Mouse (Mus musculus): Measurements from ENCODE around the gene Arhgap19. TPM values are rescaled to one million over a fixed set of nuclear protein-coding genes. Genes with fewer than 3 reads are reported as not detected.

The Arhgap19 gene
- total RNA-seq, 4 experiments from 2014 or later = 4.5 to 8.6 (median 7.2) TPM

DNA sequence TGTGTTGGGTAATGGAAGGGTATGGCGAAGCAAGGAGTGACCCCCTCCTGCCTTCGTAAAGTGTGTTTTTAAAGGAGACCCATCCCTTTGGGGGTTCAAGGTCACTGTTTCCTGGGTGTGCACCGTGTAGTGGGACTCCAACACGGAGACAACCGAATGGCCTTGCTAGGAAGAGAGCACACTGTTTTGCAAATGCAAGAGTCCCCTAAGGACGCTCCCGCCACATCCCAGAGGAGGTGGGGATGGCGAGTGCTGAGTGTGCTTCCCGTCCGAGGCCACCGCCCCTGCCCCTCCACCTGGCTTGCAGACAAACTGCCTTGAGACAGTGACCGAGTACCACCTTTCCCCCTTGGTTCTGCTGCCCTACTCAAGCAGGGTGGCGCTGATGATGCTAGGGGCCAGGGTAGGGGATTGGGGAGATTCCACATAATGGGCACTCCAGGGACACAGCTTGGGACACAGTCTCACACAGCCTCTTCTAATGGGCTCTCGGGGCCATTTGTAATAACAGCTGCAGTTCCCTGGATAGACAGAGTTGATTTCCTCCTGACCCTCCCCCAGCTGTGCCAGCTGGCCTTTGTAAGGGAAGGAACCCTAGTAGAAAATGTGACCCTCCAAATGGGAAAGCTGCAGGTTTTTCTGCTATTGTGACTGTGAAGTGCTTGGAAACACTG lies 30.0 kb upstream of the Arhgap19 start:
- peak; percentile 10 for DNase-seq

DNA sequence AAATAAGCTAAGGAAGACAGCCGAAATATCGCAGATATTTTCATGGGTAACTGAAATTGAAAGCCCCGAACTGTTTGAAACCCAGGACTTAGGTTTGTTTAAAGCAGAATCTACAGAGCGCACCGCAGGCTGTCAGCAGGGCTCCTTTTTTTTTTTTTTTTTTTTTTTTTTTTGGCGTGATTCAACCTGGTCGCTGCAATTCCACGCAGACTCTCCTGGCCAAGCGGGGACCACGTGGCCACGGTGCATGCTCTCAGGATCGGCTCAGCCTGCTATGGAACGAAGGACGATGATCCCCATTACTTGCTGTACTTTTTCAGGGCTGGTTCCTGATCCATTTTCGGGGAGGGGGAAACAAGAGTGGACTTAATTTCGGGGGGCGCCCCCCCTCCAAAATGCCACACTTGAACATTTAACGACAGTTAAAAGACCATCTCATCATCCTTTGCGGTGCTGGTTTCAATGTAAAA lies 29.3 kb upstream of the Arhgap19 start:
- DNase-seq = peak; percentile 44

DNA sequence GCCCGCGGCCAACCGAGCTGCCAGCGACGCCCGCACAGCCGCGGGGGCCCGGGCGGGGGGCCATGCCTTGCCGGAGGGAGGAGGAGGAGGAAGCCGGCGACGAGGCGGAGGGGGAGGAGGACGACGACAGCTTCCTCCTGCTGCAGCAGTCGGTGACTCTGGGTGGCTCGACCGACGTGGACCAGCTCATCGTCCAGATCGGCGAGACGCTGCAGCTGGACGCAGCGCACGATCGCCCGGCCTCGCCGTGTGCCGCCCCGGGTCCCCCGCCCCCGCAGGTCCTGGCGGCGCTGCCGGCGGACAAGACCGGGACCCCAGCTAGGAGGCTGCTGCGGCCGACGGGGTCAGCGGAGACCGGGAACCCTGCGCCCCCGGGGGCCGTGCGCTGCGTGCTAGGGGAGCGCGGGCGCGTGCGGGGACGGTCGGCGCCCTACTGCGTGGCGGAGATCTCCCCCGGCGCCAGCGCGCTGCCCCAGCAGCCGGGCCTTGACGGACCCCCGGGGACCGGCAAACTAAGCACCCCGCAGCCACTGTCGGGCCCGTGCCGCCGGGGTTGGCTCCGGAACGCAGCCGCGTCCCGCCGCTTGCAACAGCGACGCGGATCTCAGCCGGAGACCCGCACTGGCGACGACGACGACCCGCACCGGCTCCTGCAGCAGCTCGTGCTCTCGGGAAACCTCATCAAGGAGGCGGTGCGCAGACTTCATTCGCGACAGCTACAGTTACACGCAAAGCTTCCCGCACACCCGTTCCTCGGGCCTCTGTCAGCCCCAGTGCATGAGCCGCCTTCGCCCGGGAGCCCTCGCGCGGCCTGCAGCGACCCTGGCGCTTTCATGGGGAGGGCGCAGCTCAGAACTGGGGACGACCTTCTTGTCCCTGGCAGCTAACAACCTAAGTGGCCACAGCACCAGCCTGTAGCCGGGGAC lies 28.5 kb upstream of the Arhgap19 start:
- peak; percentile 56 for DNase-seq

DNA sequence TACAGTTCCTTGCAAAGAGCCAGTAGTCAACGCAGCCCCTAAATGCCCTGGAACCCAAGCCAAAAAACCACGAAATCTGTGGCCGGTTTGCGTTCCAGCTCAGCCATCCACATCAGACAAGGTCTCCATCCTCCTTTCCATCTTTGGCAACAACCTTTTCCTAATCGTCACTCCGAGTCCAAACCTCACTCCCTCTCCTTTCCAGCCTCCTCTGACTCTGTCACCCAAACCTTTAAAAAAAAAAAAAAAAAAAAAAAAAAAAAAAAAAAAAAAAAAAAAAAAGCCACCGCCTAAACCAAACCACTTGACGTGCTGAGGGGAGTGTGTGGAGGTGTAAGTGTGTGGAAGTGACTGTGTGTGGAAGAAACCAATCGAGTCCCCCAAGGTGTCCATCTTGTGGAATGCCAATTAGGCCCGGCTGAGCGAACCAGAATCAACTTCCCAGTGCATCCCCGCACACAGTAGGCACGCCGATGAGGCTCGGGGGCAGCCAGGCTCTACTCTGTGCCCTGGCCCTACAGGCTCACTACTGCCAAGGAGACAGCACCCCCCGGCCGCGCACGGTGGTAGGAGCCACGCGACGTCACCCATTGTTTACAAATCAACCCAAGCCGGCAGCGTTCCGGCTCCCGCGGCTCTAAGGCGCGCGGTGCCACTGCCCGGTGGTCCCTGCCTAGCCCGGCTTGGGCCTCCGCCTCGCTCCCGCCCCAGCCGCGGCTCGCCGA lies 27.7 kb upstream of the Arhgap19 start, which contains the start of gene Frat1:
Frat1 (plus strand) TSS at position 590 of the 725 bp plus-strand sequence.
- peak; percentile 78 for DNase-seq

DNA sequence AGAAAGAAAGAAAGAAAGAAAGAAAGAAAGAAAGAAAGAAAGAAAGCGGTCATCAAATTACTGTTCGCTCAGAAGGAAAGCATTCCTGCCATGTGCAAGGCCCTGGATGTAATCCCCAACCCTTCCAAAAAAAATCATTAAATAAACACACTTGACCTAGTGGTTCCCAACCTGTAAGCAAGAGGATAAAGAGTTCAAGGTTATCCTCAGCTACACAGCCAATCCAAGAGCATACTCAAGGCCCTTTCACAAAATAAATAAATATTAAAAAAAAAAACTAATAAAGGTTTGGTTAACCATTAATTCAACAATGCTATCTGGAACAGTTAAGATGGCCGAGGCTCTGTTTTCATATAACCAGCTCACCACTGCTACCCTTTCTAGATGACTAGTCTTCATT lies 27.1 kb upstream of the Arhgap19 start:
- no peak for DNase-seq

DNA sequence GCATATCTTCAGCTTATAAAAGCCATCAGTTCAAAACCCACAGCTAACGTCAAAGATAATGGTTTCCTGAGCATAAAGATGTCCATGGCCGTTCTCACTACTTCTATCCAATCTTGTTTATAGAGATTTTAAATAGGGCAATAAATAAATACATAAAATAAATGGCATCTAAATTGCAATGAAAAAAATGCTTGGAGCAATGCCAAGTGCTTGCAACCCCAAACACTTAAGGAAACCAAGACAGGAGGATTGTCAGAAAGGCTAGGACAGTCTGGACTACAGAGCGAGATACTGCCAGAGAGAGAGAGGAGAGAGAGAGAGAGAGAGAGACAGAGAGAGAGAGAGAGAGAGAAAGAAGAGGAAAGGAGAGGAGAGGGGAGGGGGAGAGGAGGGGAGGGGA lies 24.7 kb upstream of the Arhgap19 start:
- no peak for DNase-seq

DNA sequence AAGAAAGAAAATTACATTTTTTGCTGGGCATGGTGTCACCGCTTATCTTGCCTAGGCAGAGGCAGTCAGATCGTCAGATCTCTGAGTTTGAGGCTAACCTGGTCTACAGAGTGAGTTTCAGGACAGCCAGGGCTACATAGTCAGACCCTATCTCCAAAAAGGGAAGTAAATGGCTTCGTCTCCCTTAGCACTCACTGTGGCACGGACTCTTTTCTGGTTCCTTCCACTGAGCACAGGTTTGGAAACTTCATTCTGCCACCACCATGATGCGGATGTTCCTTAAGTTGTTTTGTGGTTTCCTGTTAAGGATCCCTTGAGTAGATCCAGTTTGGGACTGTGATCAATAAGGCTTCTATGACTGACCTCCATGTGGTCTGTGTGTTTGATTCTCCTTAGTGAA lies 23.1 kb upstream of the Arhgap19 start:
- DNase-seq = no peak

DNA sequence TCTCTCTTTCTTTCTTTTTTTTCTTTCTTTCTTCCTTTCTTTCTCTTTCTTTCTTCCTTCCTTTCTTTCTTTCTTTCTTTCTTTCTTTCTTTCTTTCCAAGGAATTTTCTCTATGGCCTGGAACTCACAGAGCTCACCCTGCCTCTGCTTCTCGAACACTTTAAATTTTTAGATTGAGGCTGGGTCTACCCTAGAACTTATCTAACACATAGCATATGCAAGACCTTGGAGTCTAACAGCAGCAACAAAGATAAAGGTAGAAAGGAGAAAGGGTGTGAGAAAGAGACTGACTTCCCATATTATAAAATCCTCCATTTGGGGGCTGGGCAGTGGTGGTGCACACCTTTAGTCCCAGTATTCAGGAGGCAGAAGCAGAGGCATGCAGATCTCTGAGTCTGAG lies 20.7 kb upstream of the Arhgap19 start:
- DNase-seq = no peak

DNA sequence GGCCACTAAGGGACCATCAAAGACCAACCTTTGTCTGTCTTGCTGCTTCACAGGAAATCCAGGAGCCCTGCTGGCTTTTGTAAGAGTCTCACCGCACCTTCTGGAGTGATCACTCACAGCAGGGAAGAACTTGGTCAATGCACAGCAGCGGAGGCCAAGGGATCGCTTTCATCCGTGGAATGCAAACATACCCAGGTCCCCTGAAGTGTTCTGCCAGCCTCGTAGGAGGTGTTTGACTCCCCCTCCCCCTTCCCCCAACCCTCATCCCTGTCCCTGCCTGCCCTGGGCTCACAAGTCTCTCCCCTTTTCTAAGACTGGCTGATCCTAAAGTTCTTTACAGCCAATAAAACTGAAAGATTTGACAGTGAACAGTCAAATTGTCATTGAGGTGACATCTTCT lies 19.6 kb upstream of the Arhgap19 start:
- no peak for DNase-seq

DNA sequence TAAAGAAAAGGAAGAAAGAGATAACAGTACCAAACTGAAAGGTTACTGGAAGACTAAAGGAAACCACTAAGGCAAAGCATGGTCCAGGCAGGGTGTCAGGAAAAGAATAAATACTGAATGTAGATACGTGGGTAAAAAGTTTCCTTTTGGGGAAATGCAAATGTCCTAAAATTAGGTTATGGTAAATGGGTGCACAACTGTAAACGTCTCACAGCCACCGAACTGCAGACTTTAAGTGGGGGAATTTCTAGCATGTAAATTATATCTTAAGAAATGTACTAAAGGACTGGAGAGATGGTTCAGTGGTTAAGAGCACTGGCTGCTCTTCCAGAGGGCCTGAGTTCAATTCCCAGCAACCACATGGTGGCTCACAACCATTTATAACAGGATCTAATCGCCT lies 16.9 kb upstream of the Arhgap19 start:
- DNase-seq = no peak

DNA sequence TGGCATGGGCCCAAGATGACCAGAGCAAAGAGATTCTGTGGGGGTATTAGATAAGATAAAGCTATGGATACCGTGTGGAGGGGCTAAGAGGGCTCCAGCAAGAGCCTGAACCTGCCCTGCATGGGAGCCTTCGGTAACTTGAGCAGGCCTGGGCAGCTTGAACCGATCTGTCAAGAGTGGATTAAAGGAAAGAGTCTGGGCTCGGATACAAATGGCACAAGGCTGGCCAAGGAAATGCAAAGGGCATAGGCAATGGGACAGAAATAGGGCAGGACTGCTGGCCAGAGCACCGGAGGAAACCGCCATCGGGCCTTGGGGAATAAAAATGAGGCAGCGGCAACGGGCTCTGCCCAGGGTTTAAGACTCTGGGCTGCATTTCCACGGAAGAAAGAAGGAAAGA lies 15.5 kb upstream of the Arhgap19 start:
- no peak for DNase-seq

DNA sequence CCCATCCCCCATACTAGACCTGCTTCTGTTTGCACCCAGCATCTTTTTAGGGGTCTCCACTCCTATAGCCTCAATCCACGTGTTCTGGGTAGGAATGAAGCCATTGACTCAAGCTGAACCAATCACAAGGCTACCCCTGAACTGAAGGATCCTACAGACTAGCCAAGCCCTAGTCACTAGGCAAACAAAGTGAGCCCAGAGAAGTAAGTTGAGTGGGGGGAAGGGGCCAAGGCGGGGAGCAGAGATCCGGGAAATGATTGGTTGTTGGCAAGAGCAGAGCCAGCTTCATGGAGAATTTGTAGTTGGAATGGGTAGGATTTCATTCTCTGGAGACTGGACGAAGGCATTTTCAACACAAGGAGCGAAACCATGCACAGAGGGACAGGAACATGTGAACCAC lies 15.1 kb upstream of the Arhgap19 start:
- DNase-seq = no peak

DNA sequence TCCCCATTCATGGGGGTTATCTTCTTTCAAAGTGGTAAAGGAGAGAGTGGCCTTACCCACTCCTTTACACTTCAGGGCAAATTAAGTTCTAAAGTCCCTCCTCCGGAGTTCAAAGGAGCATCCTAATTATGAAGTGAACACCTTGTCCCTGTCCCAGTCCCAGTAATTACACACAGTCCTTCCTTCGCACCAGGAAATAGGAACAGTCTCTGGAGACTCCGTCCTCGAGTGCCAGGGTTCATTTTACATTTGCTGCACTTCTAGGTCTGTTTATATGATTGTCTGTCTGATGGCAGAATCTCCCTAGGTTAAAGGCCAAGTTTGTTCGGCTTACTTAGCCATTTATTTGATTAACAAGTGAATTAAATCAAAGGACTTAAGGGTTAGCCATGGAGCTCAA lies 14.6 kb upstream of the Arhgap19 start:
- no peak for DNase-seq

DNA sequence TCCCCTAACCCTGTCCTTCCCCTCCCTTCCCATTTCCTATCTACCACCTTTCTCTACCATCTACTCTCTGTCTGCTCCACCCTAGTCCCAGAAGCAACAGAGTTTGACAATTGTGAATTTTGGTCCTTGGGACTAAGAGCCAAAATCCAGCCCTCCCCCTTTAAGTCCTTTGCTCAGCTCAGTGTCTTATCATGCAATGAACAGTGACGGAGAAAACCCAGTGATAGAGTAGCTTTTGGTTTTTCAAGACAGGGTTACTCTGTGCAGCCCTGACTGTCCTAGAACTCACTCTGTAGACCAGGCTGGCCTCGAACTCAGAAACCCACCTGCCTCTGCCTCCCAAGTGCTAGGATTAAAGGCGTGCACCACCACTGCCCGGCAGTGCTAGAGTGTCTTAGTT lies 11.5 kb upstream of the Arhgap19 start:
- no peak for DNase-seq

DNA sequence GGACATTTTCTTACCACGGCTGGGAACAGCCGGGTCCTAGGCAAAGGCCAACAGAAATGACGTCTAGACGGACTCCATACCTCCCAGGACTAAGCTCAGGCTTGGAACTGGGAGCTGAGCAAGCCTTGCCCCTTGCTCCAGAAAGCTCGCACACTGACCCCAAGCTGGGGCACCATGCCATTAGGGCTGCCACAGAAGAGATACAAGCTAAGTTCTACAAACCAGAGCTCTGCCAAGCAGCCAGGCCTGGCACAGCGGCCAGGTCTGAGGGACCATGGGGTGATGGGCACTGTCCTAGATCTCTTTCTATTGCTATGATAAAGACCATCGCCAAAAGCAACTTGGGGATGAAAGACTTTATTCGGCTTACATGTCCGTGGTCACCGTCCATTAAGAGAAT lies 10.7 kb upstream of the Arhgap19 start:
- DNase-seq = no peak

DNA sequence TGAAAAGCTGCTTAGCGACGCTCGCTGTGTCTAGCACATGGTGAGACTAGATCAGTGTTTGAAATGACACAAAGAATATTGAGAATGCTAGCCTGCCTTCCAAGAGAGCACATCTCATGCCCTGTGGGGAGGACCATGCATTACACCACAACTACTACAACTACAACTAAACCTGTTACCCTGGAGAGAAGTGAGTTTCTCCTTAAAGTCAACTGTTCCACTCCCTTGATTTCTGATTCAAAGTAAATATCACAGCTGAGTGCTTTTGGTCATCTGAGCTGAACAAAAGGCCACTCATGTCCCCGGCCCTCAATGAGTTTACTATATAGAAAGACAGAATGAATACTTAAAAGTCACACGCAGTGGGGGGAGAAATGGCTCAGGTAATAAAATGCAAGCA lies 8.2 kb upstream of the Arhgap19 start:
- DNase-seq = no peak

DNA sequence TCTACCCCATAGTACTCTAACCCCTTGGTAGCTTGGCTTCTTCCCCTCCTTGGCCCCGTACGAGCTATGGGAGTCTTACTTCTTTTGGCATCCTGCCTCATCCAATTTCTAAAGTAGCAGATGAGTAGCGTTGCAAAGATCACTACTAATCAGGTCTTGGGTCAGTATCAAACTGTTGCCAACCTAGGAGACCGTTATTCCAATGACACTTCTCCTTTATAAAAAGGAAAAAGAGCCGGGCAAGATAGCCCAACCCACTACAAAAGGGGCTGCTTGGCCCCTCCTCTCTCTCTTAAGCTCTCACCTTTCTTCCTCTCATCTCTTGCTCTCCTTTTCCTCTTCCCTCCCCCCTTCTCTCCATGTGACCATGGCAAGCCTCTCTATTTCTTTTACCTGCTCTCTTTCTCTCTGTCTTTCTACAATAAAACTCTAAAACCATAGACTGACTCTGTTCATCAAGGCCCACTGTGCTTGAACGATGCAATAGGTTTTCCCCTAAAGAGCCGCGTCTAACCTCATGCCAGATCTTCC lies 6.3 kb upstream of the Arhgap19 start:
- no peak for DNase-seq

DNA sequence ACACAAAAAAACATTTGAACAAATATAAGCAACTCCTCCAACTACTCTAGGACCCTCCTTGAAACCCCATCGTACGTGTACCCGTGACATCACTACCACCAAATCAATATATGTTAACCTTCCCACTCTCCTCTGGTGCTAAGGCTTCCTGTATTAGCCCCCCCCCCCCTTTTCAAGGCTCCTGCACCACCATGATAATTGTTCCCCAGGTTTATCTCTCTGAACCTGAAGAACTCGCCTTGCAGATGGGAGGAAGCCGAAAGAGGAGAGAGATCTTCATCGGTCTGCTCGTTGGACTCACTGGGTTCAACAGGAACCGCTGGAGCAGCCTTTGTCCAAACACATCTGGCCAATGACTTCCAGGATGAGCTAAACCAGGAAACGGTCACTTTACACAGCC lies 5.7 kb upstream of the Arhgap19 start:
- DNase-seq = no peak

DNA sequence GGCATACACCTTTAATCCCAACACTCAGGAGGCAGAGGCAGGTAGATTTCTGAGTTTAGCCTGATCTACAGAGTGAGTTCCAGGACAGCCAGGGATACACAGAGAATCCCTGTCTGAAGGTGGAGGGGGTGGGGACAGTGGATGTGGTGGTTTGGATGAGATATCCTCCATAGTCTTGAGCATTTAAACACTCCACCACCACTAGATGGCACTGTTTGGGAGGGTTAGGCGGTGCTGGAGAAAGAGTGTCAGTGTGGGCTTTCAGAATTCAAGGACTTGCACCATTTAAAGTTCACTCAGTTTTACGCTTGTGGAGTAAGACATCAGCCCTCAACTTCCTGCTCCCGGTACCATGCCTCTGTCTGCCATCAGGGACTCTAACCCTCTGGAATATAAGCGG lies 4.0 kb upstream of the Arhgap19 start:
- no peak for DNase-seq

DNA sequence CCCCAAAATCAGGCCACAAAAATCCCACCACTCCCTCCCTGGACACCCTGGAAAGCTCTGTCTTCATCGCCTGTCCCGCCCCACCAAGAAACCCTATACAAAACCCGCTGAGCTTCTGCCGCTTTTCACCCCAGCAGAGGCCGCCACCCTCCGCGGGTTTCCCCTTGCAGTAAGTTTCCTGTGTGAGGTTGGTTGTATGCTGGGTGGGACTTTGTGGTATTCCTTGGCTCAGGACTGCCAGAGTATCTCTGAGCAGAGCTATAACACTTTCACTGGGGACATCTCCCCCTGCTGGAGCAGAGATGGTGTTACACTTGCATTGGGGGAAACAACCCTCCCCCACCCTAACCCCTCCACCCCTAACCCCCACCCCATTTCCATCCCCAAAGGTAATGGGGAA lies 1.5 kb upstream of the Arhgap19 start:
- DNase-seq = no peak

DNA sequence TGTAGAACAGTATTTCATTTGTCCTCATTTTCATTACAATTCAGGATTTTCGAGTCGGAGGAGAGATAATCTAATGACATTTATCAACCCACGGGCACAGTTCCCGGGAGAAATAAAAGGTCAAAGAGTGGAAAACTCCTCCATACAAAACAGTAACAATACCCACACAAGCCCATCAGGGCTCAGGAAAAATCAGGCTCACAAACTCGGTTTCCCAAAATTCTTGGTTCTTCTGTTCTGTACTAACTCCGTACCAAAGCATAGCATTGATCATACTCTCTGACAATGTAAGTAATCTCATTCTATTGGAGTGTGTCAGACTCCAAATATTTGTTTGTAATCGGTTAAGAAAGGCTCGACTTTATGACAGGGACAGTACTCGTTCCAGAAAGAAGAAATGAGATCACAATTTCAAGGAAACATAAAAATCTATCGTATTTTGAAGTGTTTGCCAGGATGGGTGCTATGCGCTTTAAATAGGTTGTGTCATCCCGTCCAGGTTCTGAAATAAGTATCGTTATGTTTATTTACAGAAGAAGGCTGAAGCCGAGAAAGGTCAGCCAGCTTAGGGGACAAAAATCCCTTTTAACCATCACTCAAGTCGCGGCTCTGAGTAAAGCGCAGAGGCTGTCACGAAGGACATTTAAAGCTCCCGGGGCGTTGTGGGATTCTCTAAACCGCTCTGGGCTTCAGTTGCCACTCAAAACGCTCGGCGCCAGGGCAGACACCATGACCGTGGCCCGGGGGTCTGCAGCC lies 683 bp downstream of the Arhgap19 start:
- no peak for DNase-seq

DNA sequence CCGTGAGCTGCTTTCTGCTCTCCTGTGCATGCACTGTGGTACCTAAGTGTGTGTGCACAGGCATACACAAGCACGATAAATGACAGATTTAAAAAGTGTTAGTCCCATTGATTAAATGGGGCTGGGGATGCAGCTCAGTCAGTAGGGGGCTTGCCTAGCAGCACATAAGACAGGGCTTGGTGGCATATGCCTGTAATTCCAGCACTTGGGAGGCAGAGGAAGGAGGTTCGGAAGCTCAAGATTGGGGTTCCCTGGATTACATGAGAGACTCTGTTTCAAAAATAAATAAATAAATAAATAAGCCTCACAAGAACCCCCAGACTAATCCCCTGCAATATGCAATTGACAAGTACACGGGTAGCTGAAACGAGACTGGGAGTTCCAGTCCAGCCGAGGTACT lies 1.4 kb downstream of the Arhgap19 start:
- DNase-seq = no peak
